Mouse (Mus musculus) thymus, postnatal 10 days (tissue): ENCODE measurements around the gene Rd3.

Source experiments
- DNase-seq, 2 experiments: peaks; one replicate each; pipeline ENCODE4 v3.0.0; 2021; ENCODE audit warnings: low spot score in 2 of 2

The Rd3 gene

GRCm38 (mm10) chr1:191963948-191964772 is 13.0 kb upstream of the Rd3 start:
- DNase-seq, result peak; percentile 65 to 86

DNA sequence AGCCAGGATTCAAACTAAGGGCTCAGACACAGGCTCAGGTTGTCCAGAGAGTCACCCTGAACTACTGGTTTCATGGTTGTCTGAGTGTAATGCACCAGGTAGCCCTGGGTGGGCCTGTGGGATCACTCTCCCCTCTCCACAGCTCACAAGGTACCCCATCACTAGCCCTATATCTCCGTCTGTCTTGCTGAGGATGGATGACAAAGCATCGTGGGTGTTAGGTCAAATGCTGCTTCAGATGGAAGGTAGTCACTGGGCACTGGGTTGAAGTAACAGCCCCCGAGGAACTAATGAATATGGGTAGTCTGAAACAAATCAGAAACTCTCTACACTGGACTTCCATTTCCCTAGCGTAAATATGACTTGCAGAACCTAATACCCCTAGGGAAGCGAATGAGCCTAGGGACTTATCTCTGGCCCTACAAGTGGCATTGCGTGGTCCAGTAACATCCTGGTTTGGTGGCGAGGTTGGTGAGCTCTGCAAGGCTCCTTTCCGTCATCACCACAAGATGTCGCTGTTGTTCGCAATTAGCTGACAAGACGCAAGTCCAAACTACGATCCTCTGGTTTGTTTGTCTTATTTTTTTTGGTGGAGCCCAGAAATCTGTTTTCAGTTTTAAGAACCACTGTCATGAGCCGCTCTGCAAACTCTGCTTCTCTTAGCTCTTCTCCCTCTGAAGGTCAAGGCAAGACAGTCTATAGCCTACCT is 12.2 kb upstream of the Rd3 start:
- peak; percentile 49 to 76 for DNase-seq

GRCm38 (mm10) chr1:191969939-191970338 is 7.2 kb upstream of the Rd3 start:
- no peak for DNase-seq

DNA sequence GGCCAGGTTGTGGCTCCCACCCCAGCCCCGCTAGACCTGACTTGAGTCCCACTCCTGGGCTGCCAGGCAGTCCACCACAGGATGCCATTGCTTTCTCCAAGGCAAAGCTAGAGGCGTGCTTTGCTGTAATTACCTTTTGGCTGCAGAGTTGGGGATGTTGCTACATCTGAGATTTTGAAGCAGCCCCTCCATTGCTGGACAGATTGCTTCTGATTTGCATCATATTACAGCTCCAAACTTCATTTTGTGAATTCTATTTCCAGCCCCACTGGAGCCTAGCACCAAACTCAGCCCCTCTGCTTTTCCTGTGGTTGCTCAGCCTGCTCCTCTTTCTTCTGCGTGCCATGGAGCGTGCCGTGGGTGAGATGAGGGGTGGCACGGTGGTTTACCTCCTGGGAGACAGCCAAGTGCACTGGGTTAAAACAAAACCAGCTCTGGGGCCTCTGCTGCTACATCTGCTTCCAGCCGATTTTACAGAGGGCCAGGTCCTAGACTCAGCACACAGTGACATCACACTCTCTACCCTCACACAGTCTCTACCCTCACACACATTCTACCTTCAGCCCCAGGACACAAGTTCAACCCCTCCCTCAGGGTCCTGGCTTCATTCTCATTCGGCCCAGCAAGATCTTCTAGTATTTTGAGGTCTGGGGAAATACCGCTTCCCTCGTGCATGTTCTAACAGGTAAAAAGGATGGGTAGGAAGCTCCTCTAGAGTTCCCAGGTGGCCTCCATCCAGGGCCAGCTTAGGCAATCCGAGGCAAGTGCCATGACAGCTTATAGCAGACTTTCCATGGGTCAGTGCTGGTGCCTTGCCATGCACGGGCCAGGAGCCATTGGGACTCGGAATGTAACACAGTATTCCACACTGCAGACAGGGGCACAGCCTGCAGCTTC is 2.4 kb upstream of the Rd3 start:
- no peak for DNase-seq

- DNase-seq, result no peak
These were observed 4.4 kb downstream of the Rd3 start for GRCm38 (mm10) chr1:191981426-191982102.

- DNase-seq, result no peak
These were observed 9.7 kb downstream of the Rd3 start for GRCm38 (mm10) chr1:191986674-191987480.

GRCm38 (mm10) chr1:191987481-191987769 is 10.3 kb downstream of the Rd3 start:
- DNase-seq, result no peak

- no peak for DNase-seq
These were observed 11.5 kb downstream of the Rd3 start for GRCm38 (mm10) chr1:191988646-191989045.

GRCm38 (mm10) chr1:191989060-191989459 is 11.9 kb downstream of the Rd3 start:
- no peak for DNase-seq

GRCm38 (mm10) chr1:191989994-191990393 is 12.8 kb downstream of the Rd3 start:
- peak; percentile 94 to 96 for DNase-seq

GRCm38 (mm10) chr1:191992040-191992780 is 15.0 kb downstream of the Rd3 start:
- DNase-seq, result no peak

DNA sequence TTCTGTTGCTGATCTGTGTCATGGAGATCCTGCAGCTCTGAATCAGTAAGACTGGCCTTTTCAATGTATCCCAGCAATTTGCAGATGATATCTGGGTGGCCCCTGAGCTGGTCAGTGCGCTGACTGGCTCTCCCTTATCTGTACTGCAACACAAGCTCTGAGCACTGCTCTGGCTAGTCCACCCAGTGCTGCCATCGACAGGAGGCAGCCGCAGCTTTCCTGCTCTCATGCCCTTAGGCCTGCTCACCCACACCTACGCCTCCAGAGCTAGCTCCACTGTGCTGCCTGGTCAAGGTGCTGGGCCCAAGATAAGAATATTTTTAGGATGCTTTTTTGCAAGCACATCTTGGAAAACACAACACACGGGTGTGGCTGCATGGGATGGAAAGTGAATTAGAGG is 17.3 kb downstream of the Rd3 start:
- no peak for DNase-seq

GRCm38 (mm10) chr1:191995488-191995887 is 18.3 kb downstream of the Rd3 start:
- DNase-seq, result peak; percentile 54 to 79

DNA sequence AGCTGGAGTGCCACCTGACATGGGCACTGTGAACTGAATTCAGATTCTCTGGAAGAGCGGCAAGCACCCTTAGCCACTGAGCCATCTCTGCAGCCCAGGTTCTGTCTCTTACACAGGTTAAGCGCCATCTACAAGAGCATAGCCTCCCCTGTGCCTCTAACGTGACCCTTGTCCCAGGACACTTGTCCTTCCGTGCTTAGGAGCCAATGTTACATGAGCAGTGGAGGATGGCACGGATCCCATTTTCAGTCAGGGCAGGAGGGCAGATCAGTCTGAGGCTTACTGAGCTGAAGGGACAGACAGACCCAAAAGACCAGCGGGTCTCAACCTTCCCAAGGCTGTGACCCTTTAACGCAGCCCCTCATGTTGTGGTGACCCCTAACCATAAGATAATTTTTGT is 18.7 kb downstream of the Rd3 start:
- no peak for DNase-seq

GRCm38 (mm10) chr1:191996621-191997185 is 19.5 kb downstream of the Rd3 start:
- DNase-seq, result no peak

DNA sequence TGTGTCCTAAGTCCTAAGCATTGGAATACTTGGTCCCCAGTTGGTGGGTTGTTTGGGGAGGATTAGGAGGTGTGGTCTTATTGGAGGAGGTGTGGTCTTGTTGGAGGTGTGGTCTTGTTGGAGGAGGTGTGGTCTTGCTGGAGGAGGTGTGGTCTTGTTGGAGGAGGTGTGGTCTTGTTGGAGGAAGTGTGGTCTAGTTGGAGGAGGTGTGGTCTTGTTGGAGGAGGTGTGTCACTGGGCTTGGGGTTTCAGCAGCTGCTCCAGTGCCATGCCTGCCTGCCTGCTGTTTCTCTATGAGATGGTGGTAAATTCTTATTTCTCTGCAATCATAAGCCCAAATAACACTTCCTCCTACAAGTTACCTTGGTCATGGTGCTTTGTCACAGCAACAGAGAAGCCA is 21.9 kb downstream of the Rd3 start:
- DNase-seq, result no peak
